Mouse (Mus musculus): ENCODE data around the gene Gtf2f2.

DNA sequence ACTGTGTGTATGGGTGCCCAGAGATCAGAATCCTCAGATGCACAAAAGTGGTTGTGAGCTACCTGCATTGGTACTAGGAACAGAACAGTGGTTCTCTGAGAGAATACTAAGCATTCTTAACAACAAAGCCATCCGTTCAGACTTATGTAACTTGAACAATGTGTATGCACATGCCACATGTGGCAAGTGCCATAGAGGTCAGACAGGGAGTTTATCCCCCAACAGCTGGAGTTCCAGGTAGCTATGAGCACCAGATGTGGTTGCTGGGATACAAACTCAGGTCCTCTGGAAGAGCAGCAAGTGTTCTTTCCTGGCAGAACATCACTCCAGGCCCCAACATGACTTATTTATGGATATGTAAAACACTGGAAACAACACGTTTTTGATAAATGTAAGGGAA is 57.7 kb downstream of the Gtf2f2 start:
- TF ChIP-seq CTCF (IDR thresholded peaks at IDR 0.05) (no peak), EP300 (IDR thresholded peaks at IDR 0.05) (no peak)

All from lung, postnatal 0 days (tissue).